Comparison of ENCODE assay signal across 8 mouse cellular contexts in genomic region chr6:37642701-37643121, GRCm38 (mm10).
A peak's percentile ranks its signal among the peaks of the same experiment; 100 is the strongest.
DNase-seq lines count a peak whose midpoint lies in the region; ATAC-seq and TF ChIP-seq lines count a peak whose summit lies in the region.
"Had no signal": no experiment of that assay in that cellular context is flagged by ENCODE, and none has a peak within 500 bp of the region (broad histone marks: within the 10 kb centered on the region; RNA-seq: fewer than 3 reads in every experiment).

No protein-coding gene starts in this region.

- peak overlapping the region; percentile 8; the same call in 1 of the 2 replicates for H3K4me2 ChIP-seq in stomach, embryonic 15.5 days
- H3K4me2 ChIP-seq in stomach, postnatal 0 days (replicated peaks; ENCODE audit: low read depth) = no peak overlapping the region
- H3K4me2 ChIP-seq in embryonic facial prominence, embryonic 12.5 days (replicated peaks) = 0 out of 2 replicates have a peak overlapping the region, but pooled peaks have one; percentile 7
- H3K4me2 ChIP-seq in hindbrain, embryonic 15.5 days = peak overlapping the region; percentile 43
- H3K4me2 ChIP-seq in neural tube, embryonic 11.5 days (ENCODE audit: low read depth) = no peak overlapping the region
- H3K4me2 ChIP-seq: liver, embryonic 15.5 days had no signal

- ATAC-seq in stomach, embryonic 15.5 days (ENCODE audit: insufficient read depth, low FRiP score, low read depth) = 0 out of 2 replicates have a peak, but pooled peaks have one; percentile 22
- no peak for ATAC-seq in stomach, postnatal 0 days (ENCODE audit: low FRiP score, low TSS enrichment)
- ATAC-seq in embryonic facial prominence, embryonic 12.5 days (ENCODE audit: insufficient number of reproducible peaks, insufficient read depth, low FRiP score, low TSS enrichment) = no peak
- ATAC-seq in hindbrain, embryonic 15.5 days (ENCODE audit: low FRiP score, low read depth) = peak; percentile 84
- ATAC-seq in neural tube, embryonic 11.5 days (ENCODE audit: insufficient read depth, low FRiP score, low TSS enrichment) = peak; percentile 74
- no peak for ATAC-seq in megakaryocyte, adult 5-6 weeks (ENCODE audit: poor library complexity, severe bottlenecking)
- ATAC-seq in activated CD4-positive, CD25-positive, alpha-beta regulatory T cell, adult 4 months = no peak

- WGBS in stomach, embryonic 15.5 days = 51% methylated on average over 8 of the region's 8 CpGs
- WGBS in stomach, postnatal 0 days = 58% methylated on average over 8 of the region's 8 CpGs
- 48% methylated on average over 8 of the region's 8 CpGs for WGBS in embryonic facial prominence, embryonic 12.5 days
- 9% methylated on average over 8 of the region's 8 CpGs for WGBS in hindbrain, embryonic 15.5 days
- WGBS in neural tube, embryonic 11.5 days = 33% methylated on average over 8 of the region's 8 CpGs

- no peaks in the 10 kb centered on the region for H3K9me3 ChIP-seq in stomach, embryonic 15.5 days
- H3K9me3 ChIP-seq in stomach, postnatal 0 days (ENCODE audit: control insufficient read depth, low read length) = no peaks in the 10 kb centered on the region
- H3K9me3 ChIP-seq in embryonic facial prominence, embryonic 12.5 days = no peaks in the 10 kb centered on the region
- no peaks in the 10 kb centered on the region for H3K9me3 ChIP-seq in hindbrain, embryonic 15.5 days
- H3K9me3 ChIP-seq in neural tube, embryonic 11.5 days (ENCODE audit: control insufficient read depth, low read length) = no peaks in the 10 kb centered on the region
- H3K9me3 ChIP-seq: liver, embryonic 15.5 days had no signal

- H3K4me3 ChIP-seq in stomach, embryonic 15.5 days (replicated peaks) = no peak overlapping the region
- no peak overlapping the region for H3K4me3 ChIP-seq in stomach, postnatal 0 days (ENCODE audit: low read depth, low read length)
- H3K4me3 ChIP-seq in embryonic facial prominence, embryonic 12.5 days = no peak overlapping the region
- H3K4me3 ChIP-seq in hindbrain, embryonic 15.5 days = peak overlapping the region; percentile 16
- no peak overlapping the region for H3K4me3 ChIP-seq in neural tube, embryonic 11.5 days (ENCODE audit: low read depth, low read length)
- H3K4me3 ChIP-seq: liver, embryonic 15.5 days had no signal

- no peak overlapping the region for H3K27ac ChIP-seq in stomach, embryonic 15.5 days
- no peak overlapping the region for H3K27ac ChIP-seq in stomach, postnatal 0 days (replicated peaks)
- H3K27ac ChIP-seq in embryonic facial prominence, embryonic 12.5 days = no peak overlapping the region
- peak overlapping the region; percentile 79 for H3K27ac ChIP-seq in hindbrain, embryonic 15.5 days (replicated peaks)
- H3K27ac ChIP-seq in neural tube, embryonic 11.5 days (ENCODE audit: low read depth, low read length) = peak overlapping the region; percentile 5; the same call in 1 of the 2 replicates
- H3K27ac ChIP-seq: liver, embryonic 15.5 days had no signal

- H3K27me3 ChIP-seq in stomach, embryonic 15.5 days (replicated peaks) = no peaks in the 10 kb centered on the region
- H3K27me3 ChIP-seq in stomach, postnatal 0 days (ENCODE audit: control insufficient read depth, insufficient read depth, low read length) = no peaks in the 10 kb centered on the region
- H3K27me3 ChIP-seq in embryonic facial prominence, embryonic 12.5 days = no peaks in the 10 kb centered on the region
- no peaks in the 10 kb centered on the region for H3K27me3 ChIP-seq in hindbrain, embryonic 15.5 days
- no peaks in the 10 kb centered on the region for H3K27me3 ChIP-seq in neural tube, embryonic 11.5 days (ENCODE audit: control insufficient read depth, insufficient read depth, low read length)
- H3K27me3 ChIP-seq: liver, embryonic 15.5 days had no signal

- no peak for TF ChIP-seq CTCF in stomach, postnatal 0 days (IDR thresholded peaks at IDR 0.05; ENCODE audit: low read depth)

- H3K4me1 ChIP-seq in stomach, embryonic 15.5 days = 0 out of 2 replicates have a peak, but pooled peaks cover 5% of the 10 kb centered on the region
- H3K4me1 ChIP-seq in stomach, postnatal 0 days (replicated peaks; ENCODE audit: control insufficient read depth, insufficient read depth) = no peaks in the 10 kb centered on the region
- 0 out of 2 replicates have a peak, but pooled peaks cover 4% of the 10 kb centered on the region for H3K4me1 ChIP-seq in embryonic facial prominence, embryonic 12.5 days
- peaks cover 22% of the 10 kb centered on the region for H3K4me1 ChIP-seq in hindbrain, embryonic 15.5 days (replicated peaks)
- peaks cover 14% of the 10 kb centered on the region; the same call in 1 of the 2 replicates for H3K4me1 ChIP-seq in neural tube, embryonic 11.5 days (ENCODE audit: control insufficient read depth, insufficient read depth, low read length)
- H3K4me1 ChIP-seq: liver, embryonic 15.5 days had no signal

- H3K9ac ChIP-seq in stomach, embryonic 15.5 days = no peak overlapping the region
- no peak overlapping the region for H3K9ac ChIP-seq in stomach, postnatal 0 days (ENCODE audit: low read length)
- H3K9ac ChIP-seq in embryonic facial prominence, embryonic 12.5 days = no peak overlapping the region
- H3K9ac ChIP-seq in hindbrain, embryonic 15.5 days = no peak overlapping the region
- no peak overlapping the region for H3K9ac ChIP-seq in neural tube, embryonic 11.5 days (ENCODE audit: low read length)
- H3K9ac ChIP-seq: liver, embryonic 15.5 days had no signal

- H3K36me3 ChIP-seq in stomach, embryonic 15.5 days = no peaks in the 10 kb centered on the region
- H3K36me3 ChIP-seq in stomach, postnatal 0 days (ENCODE audit: control insufficient read depth, insufficient read depth, low read length) = no peaks in the 10 kb centered on the region
- H3K36me3 ChIP-seq in embryonic facial prominence, embryonic 12.5 days = no peaks in the 10 kb centered on the region
- H3K36me3 ChIP-seq in hindbrain, embryonic 15.5 days = no peaks in the 10 kb centered on the region
- no peaks in the 10 kb centered on the region for H3K36me3 ChIP-seq in neural tube, embryonic 11.5 days (ENCODE audit: control insufficient read depth, insufficient read depth, low read length)
- H3K36me3 ChIP-seq: liver, embryonic 15.5 days had no signal

- no peak for DNase-seq in stomach, postnatal 0 days (ENCODE audit: low spot score)
- DNase-seq in neural tube, embryonic 11.5 days (ENCODE audit: low spot score) = peak; percentile 78

- no peak for TF ChIP-seq EP300 in stomach, postnatal 0 days (optimal IDR thresholded peaks at IDR 0.05)

Comparison
In these comparisons a context has a peak if more than half of its experiments do, and no peak if none do; other contexts are left out.
1. ATAC-seq: peak in stomach, embryonic 15.5 days (single experiment), hindbrain, embryonic 15.5 days (single experiment) and neural tube, embryonic 11.5 days (single experiment); none in stomach, postnatal 0 days (single experiment), embryonic facial prominence, embryonic 12.5 days (single experiment), megakaryocyte, adult 5-6 weeks (single experiment) and activated CD4-positive, CD25-positive, alpha-beta regulatory T cell, adult 4 months (single experiment).
2. H3K4me2 ChIP-seq: peak in stomach, embryonic 15.5 days (single experiment), embryonic facial prominence, embryonic 12.5 days (single experiment) and hindbrain, embryonic 15.5 days (single experiment); none in stomach, postnatal 0 days (single experiment) and neural tube, embryonic 11.5 days (single experiment).
3. H3K27ac ChIP-seq: peak in hindbrain, embryonic 15.5 days (single experiment) and neural tube, embryonic 11.5 days (single experiment); none in stomach, embryonic 15.5 days (single experiment), stomach, postnatal 0 days (single experiment) and embryonic facial prominence, embryonic 12.5 days (single experiment).